Mouse (Mus musculus) megakaryocyte, embryonic 14.5 days (primary cell): ENCODE results near the gene Upf1. TPM values are rescaled to one million over a fixed set of nuclear protein-coding genes. Genes with fewer than 3 reads are reported as not detected.
A peak's percentile ranks its signal among the peaks of the same experiment; 100 is the strongest.

Experiments used
- H3K27me3 ChIP-seq: replicated peaks from 2 replicates; pipeline ENCODE3; 2012; ENCODE audit warnings: inconsistent platforms
- H3K36me3 ChIP-seq: replicated peaks from 2 replicates; pipeline ENCODE3; 2012; ENCODE audit warnings: low read length, inconsistent platforms, mixed read lengths
- H3K4me1 ChIP-seq: 2 replicates; pipeline ENCODE4 v1.6.1; 2012; ENCODE audit warnings: inconsistent platforms
- H3K4me3 ChIP-seq: replicated peaks from 2 replicates; pipeline ENCODE3; 2012; ENCODE audit warnings: moderate library complexity, mild to moderate bottlenecking, inconsistent platforms
- H3K9me3 ChIP-seq: 2 replicates; pipeline ENCODE4 v1.6.1; 2012; ENCODE audit warnings: inconsistent platforms
- FLI1 ChIP-seq: IDR thresholded peaks from 2 replicates; pipeline ENCODE4 v1.6.1; 2012; ENCODE audit warnings: low read length, inconsistent platforms, mixed read lengths
- GATA1 ChIP-seq: IDR thresholded peaks from 3 replicates; pipeline ENCODE4 v1.6.1; 2012; ENCODE audit warnings: mixed read lengths, low read length, inconsistent platforms, borderline replicate concordance
- polyA plus RNA-seq: library from polyadenylated mRNA; stranded (reverse); fragments of >175 nt; gene quantifications from 2 replicates; pipeline ENCODE4 v1.2.3, GENCODE M21; 2012; ENCODE audit warnings: low replicate concordance; ENCODE audit not compliant: insufficient read depth

The Upf1 gene
- 75.0 and 100 TPM in 2 replicates for polyA plus RNA-seq

GRCm38 (mm10) chr8:70353194-70353817 lies at the start of gene Upf1:
TSS of gene Upf1 (minus strand) at chr8:70353278.
- peaks cover 31% of the 10 kb centered on the region for H3K36me3 ChIP-seq
- no peaks in the 10 kb centered on the region for H3K9me3 ChIP-seq
- no peak for TF ChIP-seq GATA1
- TF ChIP-seq FLI1: no peak
- no peaks in the 10 kb centered on the region for H3K27me3 ChIP-seq
- peaks cover 61% of the 10 kb centered on the region for H3K4me1 ChIP-seq
- H3K4me3 ChIP-seq: peak within 1 kb of the TSS; percentile 97

GRCm38 (mm10) chr8:70397611-70398563 lies 44.8 kb upstream of the Upf1 start:
- Histone ChIP-seq H3K4me3 (peak overlapping the region; percentile 54), H3K27me3 (no peaks in the 10 kb centered on the region), H3K4me1 (peaks cover 39% of the 10 kb centered on the region), H3K9me3 (no peaks in the 10 kb centered on the region), H3K36me3 (peaks cover 84% of the 10 kb centered on the region)
- no peak for TF ChIP-seq GATA1
- no peak for TF ChIP-seq FLI1

GRCm38 (mm10) chr8:70396184-70396583 lies 43.1 kb upstream of the Upf1 start:
- H3K4me1 ChIP-seq: peaks cover 39% of the 10 kb centered on the region
- no peaks in the 10 kb centered on the region for H3K9me3 ChIP-seq
- peaks cover 86% of the 10 kb centered on the region for H3K36me3 ChIP-seq
- H3K27me3 ChIP-seq: no peaks in the 10 kb centered on the region
- no peak for TF ChIP-seq GATA1
- TF ChIP-seq FLI1: no peak
- H3K4me3 ChIP-seq: no peak overlapping the region

GRCm38 (mm10) chr8:70395649-70396048 lies 42.6 kb upstream of the Upf1 start:
- H3K4me3 ChIP-seq: no peak overlapping the region
- H3K36me3 ChIP-seq: peaks cover 87% of the 10 kb centered on the region
- H3K9me3 ChIP-seq: no peaks in the 10 kb centered on the region
- peaks cover 39% of the 10 kb centered on the region for H3K4me1 ChIP-seq
- TF ChIP-seq GATA1: no peak
- no peak for TF ChIP-seq FLI1
- no peaks in the 10 kb centered on the region for H3K27me3 ChIP-seq

GRCm38 (mm10) chr8:70394269-70394998 lies 41.4 kb upstream of the Upf1 start:
- Histone ChIP-seq H3K27me3 (no peaks in the 10 kb centered on the region), H3K9me3 (no peaks in the 10 kb centered on the region), H3K36me3 (peaks cover 86% of the 10 kb centered on the region), H3K4me3 (no peak overlapping the region), H3K4me1 (peaks cover 42% of the 10 kb centered on the region)
- no peak for TF ChIP-seq FLI1
- TF ChIP-seq GATA1: no peak

- Histone ChIP-seq H3K4me1 (peaks cover 36% of the 10 kb centered on the region), H3K27me3 (no peaks in the 10 kb centered on the region), H3K4me3 (no peak overlapping the region), H3K36me3 (peaks cover 90% of the 10 kb centered on the region), H3K9me3 (no peaks in the 10 kb centered on the region)
- no peak for TF ChIP-seq GATA1
- TF ChIP-seq FLI1: no peak
Measured at GRCm38 (mm10) chr8:70393087-70393486, 40.0 kb upstream of the Upf1 start.

- H3K4me3 ChIP-seq: no peak overlapping the region
- H3K27me3 ChIP-seq: no peaks in the 10 kb centered on the region
- H3K4me1 ChIP-seq: peaks cover 14% of the 10 kb centered on the region
- no peaks in the 10 kb centered on the region for H3K9me3 ChIP-seq
- peaks cover 95% of the 10 kb centered on the region for H3K36me3 ChIP-seq
- TF ChIP-seq FLI1: no peak
- no peak for TF ChIP-seq GATA1
Measured at GRCm38 (mm10) chr8:70389678-70390077, 36.6 kb upstream of the Upf1 start.

GRCm38 (mm10) chr8:70383287-70383686 lies 30.2 kb upstream of the Upf1 start:
- H3K4me1 ChIP-seq: peaks cover 40% of the 10 kb centered on the region
- no peak overlapping the region for H3K4me3 ChIP-seq
- no peak for TF ChIP-seq FLI1
- no peak for TF ChIP-seq GATA1
- H3K27me3 ChIP-seq: peaks cover 24% of the 10 kb centered on the region
- H3K9me3 ChIP-seq: no peaks in the 10 kb centered on the region
- H3K36me3 ChIP-seq: peaks cover 66% of the 10 kb centered on the region

- H3K4me1 ChIP-seq: peaks cover 56% of the 10 kb centered on the region
- no peak for TF ChIP-seq GATA1
- TF ChIP-seq FLI1: no peak
- no peaks in the 10 kb centered on the region for H3K9me3 ChIP-seq
- H3K4me3 ChIP-seq: no peak overlapping the region
- H3K27me3 ChIP-seq: peaks cover 56% of the 10 kb centered on the region
- peaks cover 33% of the 10 kb centered on the region for H3K36me3 ChIP-seq
Measured at GRCm38 (mm10) chr8:70380069-70380468, 27.0 kb upstream of the Upf1 start.

GRCm38 (mm10) chr8:70377049-70377448 lies 24.0 kb upstream of the Upf1 start:
- no peaks in the 10 kb centered on the region for H3K9me3 ChIP-seq
- no peak for TF ChIP-seq FLI1
- TF ChIP-seq GATA1: no peak
- peak overlapping the region; percentile 93 for H3K4me3 ChIP-seq
- peaks cover 15% of the 10 kb centered on the region for H3K36me3 ChIP-seq
- H3K27me3 ChIP-seq: peaks cover 86% of the 10 kb centered on the region
- peaks cover 62% of the 10 kb centered on the region for H3K4me1 ChIP-seq
